Mouse (Mus musculus) adipocyte (in vitro differentiated cells): Measurements from ENCODE around the gene Nbl1.

Experiments
- DNase-seq: peaks from one replicate; pipeline ENCODE4 v3.0.0-alpha.2; 2016; ENCODE audit warnings: low spot score

The Nbl1 gene

DNA sequence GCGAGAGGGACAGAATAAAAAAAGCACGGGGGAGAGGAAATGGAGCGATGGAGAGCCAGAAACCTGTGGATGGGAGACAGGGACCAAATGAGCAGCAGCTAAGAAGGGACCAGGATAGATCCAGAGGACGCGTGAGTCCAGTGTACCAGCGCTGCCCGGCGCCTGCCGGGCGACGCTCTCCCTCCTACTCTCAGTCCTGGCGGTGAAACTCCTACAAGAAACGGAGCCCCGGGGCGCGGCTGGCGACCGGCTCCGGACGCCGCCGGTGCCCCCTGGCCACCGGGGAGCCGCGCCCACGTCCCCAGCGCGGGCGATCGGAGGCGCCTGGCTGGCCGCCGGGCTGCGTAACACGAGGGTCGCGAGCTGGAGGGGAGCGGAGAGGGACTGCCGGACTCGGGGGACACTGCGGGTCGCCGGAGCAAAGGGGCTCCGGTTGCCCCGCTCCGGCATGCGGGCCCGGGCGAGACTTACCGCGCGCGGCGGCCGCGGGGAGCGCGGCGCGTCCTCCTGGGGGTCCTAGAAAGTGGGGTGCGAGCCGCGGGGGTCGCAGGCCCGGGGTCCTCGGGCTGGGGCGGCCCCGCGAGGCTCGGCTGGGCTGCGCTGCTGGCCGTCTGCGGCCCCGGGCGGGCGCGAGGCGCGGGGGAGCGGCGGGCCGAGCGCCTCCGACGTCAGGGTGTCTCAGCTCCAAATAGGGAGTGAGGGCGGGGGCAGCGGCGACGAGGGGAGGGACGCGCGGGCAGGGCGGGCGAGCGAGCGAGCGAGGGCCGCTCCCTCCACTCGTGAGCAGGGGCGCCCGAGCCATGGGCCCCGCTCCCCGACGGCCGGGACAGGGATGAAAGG is at the start of gene Nbl1:
Gene Nbl1, minus strand, starts transcription at position 638 of the 840 bp plus-strand sequence.
- DNase-seq = no peak

DNA sequence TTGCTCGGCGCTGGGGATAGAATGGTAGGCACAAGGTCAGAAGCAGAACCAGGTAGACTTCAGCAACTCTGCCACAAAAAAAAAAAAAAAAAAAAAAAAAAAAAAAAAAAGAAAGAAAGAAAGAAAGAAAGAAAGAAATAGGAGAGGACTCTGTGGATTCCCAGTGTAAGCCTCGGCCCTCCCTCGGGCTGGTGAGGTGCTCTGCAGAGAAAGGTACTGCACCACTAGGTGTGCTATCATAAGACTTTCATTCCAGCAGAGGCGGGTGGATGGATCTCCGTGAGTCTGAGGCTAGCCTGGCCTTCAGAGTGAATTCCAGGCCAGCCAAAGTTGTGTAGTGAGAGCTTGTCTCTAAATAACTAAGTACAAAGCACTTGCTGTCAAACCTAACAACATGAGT is 49.0 kb upstream of the Nbl1 start:
- DNase-seq = no peak

DNA sequence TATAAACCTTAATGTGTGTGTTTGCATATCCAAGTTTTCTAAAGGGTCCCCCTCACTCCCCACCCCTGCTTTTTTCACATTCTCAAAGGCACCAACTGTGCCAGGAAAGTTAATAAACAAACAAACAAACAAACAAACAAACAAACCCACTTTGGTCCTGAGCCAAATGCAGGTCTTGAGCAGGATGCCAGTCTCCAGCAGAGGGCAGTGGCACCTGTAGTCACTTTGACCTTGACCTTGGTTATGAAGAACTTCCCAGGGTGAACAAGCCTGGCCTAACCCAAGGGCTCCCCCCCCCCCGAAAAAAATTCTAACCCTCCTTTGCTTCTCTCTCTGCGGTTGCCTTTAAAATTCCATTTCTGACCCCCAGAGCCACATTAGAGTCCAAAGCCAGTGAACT is 47.5 kb upstream of the Nbl1 start:
- DNase-seq = no peak

DNA sequence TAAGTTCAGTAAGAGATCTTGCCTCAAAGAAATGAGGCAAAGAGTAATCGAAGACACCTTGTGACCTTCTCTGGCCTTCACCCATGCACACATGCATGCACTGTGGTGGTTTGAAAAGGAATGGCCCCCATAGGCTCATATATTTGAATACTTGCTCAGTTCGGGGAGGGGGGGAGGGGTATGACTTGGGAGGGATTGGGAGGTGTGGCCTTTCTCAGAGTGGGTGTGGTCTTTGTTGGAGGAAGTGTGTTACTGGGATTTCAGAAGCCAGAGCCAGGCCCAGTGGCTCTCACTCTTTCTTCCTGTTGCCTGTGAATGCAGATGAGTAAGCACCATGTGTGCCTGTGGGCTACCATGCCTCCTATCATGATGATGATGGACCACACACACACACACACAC is 43.2 kb upstream of the Nbl1 start:
- no peak for DNase-seq

DNA sequence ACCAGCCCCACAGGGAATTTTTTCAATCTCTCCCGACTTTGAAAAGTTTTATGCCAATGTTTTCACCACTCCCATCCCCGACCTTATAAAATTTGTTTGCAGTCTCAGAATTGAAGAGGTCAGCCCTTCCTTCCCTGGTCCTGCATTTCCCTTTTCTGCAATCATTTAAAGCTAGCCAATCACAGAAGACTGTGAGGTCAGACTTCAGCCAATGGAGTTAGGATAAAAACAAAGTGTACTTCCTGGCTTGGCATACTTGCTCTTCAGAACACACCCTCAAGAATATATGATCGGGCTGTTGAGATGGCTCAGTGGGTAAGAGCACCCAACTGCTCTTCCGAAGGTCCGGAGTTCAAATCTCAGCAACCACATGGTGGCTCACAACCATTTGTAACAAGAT is 40.3 kb upstream of the Nbl1 start:
- DNase-seq = no peak

DNA sequence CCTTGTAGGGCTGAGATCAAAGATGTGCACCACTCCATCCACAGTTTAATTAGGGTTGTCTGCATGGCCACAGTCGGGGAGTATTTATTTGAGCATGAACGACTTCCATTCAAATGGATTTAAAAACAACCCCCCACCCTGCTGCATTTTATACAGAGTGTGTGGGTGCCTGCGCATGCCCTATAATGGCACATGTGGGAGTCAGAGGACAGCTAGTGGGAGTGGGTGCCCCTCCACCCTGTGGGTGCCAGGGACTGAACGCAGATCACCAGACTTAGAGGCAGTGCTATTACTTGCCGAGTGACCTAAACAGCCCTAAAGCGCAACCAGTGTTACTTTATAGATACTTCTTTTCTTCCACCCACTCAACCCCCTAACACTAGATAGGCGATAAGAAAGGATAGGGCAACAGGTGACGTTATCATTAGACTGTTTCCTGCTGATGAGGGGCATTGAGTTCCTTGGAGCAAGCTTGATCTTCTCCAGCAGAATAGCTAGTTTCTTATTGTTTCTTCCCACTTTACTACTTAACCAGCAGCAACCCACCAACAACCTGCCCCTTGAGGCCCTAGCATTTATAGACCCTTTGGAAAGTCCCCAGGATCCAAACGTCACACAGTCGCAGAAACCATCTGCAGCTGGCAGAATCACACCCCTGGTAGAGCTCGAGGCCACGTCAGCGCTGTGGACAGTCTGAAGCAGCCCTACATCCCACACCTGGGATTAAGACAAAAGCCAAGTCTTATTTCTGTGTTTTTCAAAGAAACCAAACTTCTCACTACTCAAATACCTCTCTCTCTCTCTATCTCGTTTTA is 39.3 kb upstream of the Nbl1 start:
- no peak for DNase-seq

DNA sequence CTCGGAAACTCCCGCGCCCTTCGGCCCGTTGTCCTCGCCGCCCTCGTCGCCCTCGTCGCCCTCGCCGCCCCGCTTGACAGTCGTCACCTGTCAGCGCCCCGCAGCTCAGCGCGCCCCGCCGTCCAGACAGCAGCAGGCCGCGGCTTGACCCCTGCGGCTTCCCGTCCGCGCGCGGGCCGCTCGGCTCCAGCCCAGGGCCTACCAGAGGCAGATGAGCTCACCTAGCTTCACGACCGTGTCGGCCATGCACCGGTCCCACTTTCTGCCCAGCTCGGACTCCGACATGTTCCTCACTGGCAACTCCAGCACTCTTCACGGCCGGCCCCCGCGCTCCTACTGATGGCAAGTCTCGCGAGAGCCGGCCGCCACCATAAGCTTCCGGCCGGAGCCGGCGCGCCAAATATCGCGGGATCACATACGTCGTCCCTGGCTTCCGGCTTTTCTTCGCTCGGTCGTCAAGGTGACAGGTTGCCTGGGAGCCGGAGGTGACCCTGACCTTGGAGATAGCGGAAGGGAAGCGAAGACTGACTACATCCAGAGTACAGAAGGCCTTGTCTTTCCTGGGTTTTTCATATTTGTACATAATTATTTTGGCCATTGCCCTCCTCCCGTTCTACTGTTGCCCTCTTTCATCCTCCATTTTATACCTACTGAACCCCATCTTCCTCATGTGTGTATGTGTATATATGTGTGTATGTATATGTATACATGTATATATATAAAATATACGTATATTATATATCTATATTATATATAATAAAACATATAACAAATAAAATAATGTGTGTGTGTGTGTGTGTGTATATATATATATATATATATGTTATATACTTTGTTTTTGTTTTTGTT is 38.1 kb upstream of the Nbl1 start, which contains the start of gene Minos1:
Gene Minos1, minus strand, starts transcription at position 413 of the 849 bp plus-strand sequence.
- peak; percentile 96 for DNase-seq

DNA sequence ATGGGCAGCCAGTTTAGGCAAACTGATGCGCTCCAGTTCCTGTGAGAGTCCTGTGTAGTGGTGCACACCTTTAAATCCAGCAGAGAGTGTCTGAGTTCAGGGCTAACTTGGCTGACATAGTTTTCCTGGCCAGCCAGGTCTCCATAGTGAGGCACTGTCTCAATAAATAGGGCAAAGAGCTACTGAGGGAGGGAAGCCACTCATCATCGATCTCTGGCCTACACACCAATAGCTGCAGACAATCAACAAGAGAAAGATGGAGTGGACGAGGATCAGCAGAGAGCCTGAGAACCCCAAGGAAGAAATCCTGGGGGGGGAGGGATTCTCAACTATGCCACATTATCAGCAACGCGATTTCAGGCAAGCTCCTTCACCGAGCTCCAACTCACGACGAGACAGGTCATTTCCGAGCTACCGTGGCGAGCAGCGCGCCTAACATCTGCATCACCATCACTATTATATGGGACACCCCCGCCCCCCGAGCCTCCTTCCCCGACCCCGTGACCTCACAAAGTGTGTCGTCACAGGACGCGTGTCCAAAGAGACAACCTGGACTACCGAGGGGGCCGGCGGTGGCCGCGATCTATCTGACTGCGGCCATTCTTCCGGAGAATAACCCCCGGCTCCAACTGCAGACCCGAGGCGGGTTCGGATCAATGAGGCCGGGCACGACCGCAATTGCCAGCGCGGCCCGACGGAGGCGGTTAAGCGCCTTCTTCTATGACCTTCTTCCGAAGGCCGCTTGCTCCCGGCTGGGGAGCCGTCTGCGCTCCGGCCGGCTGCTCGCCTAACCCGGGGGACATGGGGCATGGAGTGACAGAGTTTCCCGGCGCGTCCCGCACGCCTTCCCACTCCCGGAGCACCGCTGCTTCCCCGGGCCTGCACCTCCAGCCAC is 37.3 kb upstream of the Nbl1 start:
- peak; percentile 25 for DNase-seq

DNA sequence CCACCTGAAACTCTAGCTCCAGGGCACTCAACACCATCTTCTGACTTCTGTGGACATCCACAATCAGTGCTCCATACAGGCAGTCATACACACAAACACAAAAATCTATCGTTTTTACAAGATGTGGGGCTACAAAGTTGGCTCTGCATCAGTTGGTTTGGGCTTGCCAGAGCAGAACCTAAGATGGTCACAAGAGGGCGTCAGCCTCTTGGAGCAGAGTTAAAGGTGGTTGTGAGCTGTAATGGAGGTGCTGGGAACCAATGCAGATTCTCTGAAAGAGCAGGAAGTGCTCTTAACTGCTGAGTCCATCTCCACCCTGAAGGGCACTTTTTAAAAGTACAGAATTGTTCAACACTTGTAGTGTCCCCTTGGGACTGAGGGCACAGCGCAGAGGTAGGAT is 33.7 kb upstream of the Nbl1 start:
- DNase-seq = no peak

DNA sequence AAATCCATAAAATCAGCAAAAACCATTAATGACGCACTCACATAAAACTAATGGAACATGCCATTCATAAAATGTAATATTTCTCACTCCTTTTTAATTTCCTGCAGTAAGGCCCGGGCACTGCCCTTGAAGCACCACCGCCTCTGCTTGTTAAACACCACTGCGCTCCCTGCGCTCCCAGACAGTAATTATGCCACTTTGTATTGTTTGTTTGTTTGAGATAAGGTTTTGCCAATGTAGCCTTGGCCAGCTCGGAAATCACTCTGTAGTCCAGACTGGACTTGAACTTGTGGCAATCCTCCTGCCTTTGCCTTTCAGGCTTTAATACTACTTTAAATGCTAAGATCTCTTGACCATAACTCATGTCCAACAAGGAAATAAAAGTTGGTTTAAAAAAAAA is 32.1 kb upstream of the Nbl1 start:
- DNase-seq = no peak

DNA sequence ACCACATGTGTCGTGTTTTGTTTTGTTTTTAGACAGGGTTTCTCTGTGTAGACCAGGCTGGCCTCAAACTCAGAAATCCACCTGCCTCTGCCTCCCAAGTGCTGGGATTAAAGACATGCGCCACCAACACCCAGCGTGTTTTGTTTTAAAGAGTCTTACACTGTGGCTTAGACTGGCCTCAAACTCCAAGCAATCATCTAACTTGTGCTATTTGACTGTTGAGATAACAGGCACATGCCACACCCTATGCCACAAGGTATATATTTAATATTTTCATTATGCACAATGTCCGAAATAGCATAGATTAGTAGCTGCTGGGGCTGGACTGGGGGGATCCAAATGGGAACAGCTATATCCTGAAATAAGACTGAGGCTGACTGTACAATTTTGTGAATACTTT is 29.8 kb upstream of the Nbl1 start:
- no peak for DNase-seq

DNA sequence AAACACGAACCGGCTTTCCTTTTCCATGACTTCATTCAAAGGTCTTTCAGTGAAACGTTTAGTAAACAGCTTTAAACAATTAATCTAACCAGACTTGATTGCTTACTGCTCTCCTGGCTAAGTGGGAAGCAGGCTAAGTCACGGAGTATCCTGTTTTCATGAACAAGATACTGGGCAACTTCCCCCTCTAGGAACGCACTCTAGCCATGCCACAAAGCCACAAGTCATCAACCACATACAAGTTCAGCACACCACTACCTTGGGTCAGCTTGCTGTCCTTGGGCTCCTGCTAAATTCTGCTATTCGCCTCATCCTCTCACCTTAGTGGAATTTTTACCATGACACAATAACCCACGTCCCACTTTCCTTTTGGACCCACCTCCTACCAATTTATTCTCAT is 28.2 kb upstream of the Nbl1 start:
- DNase-seq = no peak

DNA sequence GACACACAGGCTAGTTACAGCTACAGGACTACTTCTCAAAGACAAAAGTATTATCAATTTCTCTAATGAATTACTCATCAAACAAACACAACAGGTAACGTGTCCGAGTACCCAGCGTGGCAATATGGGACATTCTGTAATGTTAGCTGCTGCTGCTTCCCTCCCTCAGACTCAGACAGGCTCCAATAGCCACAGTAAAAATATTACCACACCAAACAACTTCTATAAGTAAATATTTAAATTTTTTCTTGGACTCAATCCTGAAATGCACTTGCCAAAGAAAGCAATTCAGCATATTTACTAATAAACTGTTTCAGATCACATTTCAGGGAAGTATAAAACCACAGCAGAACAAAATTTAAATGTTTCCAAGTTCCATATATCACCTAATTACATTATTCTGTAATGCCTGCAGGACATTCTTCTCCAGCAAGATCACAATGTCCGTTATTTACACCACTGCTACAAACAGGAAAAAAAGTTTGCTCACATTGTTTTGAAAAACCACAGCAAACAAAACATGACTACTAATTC is 27.6 kb upstream of the Nbl1 start:
- no peak for DNase-seq

DNA sequence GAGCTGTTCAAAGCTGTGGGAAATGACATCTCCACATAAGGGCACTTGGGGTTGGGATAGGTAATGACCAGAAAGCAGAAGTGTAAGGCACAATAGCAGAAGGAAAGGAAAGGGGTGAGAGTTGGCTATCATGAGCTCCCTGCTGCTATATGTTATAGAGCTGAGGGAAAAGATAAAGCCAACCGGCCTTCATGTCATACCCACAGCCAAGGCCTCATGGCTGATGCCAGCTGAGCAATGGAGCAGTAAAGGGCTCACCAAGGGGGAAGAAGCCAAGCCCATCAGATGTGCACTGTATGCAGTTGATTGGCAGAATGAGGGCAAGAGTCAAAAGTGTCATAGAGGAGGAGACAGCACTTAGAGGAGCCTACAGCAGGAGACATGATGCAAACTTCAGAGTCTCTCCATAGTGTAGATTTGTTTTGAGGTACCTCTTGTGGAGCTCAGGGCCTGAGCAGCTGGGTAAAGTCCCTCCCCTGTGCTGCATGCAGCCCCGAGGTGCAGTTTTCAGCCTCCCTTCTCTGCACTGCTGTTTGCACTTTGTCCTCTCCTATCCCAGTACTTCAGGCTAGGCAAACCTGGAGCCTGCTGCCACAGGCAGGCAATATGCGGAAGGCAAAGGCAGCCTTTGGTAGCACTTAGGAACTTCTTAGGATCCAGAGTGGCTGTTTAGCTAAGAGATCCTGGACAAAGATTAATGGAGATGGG is 23.7 kb upstream of the Nbl1 start:
- peak; percentile 24 for DNase-seq

DNA sequence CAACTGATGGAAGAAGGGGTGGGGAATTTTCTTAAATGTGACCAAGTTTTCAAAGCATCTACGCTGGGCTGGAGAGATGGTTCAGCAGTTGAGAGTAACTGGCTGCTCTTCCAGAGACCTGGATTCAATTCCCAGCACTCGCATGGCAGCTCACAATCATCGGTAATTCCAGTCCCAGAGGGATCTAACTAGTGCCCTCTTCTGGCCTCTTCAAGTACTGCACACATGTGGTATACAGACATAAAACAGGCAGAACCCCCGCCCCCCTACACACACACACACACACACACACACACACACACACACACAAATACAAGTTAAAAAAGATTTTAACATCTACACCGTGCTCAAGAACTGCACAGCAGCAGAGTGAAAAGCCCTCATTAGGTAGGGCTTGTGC is 22.9 kb upstream of the Nbl1 start:
- DNase-seq = no peak

DNA sequence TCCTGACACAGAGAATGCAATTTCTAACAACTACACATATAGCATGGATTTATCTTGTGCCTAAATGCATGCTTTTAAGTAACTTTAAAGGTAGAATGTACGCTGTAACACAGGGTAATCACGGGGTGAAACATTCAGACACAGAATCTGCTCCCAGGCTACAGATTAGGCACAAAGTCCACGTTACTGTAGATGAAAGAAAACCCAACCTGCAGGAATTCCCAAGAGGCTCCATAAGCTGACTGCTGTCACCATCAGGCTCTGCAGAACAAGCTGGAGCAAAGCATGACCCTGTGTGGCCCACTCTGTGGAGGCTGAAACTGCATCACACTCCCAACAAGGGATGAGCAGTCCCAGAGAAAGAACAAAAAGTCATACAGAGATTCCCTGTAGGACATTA is 19.7 kb upstream of the Nbl1 start:
- DNase-seq = no peak

DNA sequence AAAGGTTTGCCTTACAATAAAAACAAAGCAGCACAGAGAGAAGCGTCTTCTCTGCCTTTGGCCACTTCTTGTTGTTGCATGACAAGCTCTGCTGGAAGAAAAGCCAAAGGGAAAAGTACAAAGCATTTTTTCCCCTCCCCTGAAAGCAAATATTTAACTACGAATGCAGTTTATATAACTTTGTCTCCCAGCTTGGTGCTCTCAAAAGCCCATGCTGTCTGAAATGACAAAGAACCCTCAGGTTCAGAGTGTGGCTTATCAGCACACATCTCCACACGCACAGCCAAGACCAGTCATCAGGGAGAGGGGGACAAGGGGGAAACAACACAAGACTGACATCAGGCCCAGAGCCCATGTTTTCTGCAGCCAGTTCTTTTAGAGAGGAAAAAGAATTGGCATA is 18.6 kb upstream of the Nbl1 start:
- no peak for DNase-seq

DNA sequence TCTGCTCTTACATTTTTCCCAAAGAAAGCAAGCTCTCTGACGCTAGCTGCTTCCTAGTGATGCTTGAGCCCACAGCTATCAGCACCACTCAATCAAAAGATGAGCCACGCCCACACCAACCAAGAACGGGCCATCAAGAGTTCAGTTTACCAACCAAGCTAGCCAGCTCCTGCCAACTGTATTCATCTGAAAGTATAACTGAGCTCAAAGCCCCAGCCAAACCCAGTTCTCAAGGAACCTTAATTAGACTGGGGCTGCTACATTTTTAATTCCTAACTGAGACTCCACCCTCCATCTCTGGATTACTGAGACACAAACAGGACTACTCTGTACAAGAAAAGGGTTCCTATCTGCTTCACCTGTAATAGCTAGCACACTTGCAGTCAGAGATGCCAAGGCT is 18.1 kb upstream of the Nbl1 start:
- DNase-seq = no peak

DNA sequence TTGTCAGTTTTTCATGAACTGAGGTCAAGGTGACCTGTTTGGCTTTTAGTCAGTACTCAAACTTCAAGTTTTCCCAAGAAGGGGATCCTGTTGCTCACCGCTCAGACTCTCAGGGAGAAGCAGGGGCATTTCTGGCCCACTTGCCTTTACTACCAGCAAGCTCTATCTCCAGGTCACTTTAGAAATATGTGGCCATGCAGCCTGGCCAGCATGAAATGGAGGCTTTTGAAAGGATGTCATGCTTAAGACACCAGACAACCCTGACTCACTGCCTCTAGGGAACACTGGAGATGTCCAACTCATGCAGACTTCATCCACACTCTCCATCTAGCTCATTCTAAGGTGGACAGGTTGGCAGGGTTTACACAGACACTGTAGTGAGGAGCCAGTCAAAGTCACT is 12.7 kb upstream of the Nbl1 start:
- DNase-seq = no peak

DNA sequence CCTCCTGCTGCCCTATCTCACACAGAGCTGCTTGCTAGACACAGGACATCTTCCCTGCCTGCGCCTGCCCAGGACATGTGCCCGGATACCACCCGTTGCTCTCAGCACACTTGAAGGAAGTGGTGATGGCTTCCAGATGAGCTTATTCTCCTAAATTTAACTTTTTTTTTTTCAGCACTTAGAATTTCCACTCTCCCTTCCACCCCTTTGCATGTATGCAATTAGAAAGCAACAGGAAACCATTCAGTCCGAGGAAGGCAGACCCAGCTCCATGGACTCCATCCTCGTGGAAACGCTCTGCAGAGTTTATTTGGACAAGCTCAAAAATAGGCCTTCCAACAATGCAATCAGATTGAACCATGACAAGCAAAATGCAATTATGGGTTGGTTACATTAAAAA is 8.8 kb upstream of the Nbl1 start:
- DNase-seq = no peak
